Mouse (Mus musculus) E14TG2a.4 (cell line): ENCODE measurements around the gene Fut1.

Experiments
- CTCF ChIP-seq: conservative IDR thresholded peaks from 2 replicates; pipeline ENCODE4 v1.5.1; 2014; ENCODE audit warnings: low read length
- NANOG ChIP-seq: IDR thresholded peaks from 2 replicates; pipeline ENCODE4 v1.6.1; 2014; ENCODE audit warnings: borderline replicate concordance, low read length, mixed read lengths

DNA sequence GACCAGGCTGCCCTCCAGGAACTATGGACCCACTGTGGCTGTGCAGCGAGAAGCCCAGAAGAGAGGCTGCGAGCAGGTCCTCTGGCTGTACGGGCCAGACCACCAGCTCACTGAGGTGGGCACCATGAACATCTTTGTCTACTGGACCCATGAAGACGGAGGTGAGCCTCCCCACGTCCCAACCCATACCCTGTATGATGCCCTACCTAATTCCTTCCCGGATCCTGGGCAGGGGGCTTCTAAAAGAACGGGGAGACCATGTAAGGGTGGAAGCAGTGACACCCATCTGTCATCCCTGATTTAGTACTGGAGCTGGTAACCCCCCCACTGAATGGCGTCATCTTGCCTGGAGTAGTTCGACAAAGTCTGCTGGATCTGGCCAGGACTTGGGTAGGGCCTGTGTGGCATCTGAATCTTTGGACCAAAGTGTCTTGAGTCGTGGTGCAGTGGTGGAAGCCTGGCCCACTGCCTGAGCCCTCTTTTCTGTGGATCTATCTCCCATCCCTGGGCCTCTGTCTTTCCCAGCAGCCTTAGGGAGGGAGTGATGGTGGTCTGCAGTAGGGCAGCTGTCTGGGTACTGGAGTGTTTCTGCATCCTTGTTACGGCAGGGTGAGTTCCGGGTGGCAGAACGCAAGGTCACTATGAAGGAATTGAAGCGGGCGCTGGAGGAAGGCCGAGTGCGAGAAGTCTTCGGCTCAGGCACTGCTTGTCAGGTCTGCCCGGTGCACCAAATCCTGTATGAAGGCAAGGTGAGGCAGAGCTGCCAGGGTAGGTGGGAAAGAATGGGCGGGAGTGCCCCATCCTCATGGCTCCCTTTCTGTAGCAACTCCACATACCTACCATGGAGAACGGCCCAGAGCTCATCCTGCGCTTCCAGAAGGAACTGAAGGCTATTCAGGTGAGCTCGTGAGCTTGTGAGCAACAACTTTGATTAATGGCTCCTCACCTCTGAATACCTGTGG is 29.2 kb upstream of the Fut1 start:
- TF ChIP-seq CTCF (no peak), NANOG (no peak)
